ENCODE assay signal across 9 mouse cellular contexts in genomic region chr6:139577026-139577861, GRCm38 (mm10). TPM values are rescaled to one million over a fixed set of nuclear protein-coding genes. Genes with fewer than 3 reads are reported as not detected.
DNase-seq lines count a peak whose midpoint lies in the region; ATAC-seq and TF ChIP-seq lines count a peak whose summit lies in the region.
"Had no signal": no experiment of that assay in that cellular context is flagged by ENCODE, and none has a peak within 500 bp of the region (broad histone marks: within the 10 kb centered on the region; RNA-seq: fewer than 3 reads in every experiment).

No protein-coding gene starts in this region.

- no peak overlapping the region for H3K27ac ChIP-seq in testis, adult 2 months (ENCODE audit: control insufficient read depth, insufficient read depth, low read depth, low read length)
- H3K27ac ChIP-seq in liver, postnatal 0 days (ENCODE audit: low read depth), result no peak overlapping the region

- H3K4me2 ChIP-seq in liver, postnatal 0 days (ENCODE audit: low read depth, low read length), result peak overlapping the region; percentile 68

- no peaks in the 10 kb centered on the region for H3K27me3 ChIP-seq in testis, adult 2 months (ENCODE audit: control insufficient read depth, insufficient read depth, low read length)
- no peaks in the 10 kb centered on the region for H3K27me3 ChIP-seq in liver, postnatal 0 days (ENCODE audit: insufficient read depth, low read length)
- H3K27me3 ChIP-seq: CH12.LX had no signal

- H3K9ac ChIP-seq in liver, postnatal 0 days (replicated peaks), result no peak overlapping the region

- peak overlapping the region; percentile 70 for H3K4me3 ChIP-seq in testis, adult 2 months (ENCODE audit: control insufficient read depth, low read depth, low read length)
- H3K4me3 ChIP-seq in liver, postnatal 0 days (ENCODE audit: low read depth, low read length), result peak overlapping the region; percentile 32

- DNase-seq in frontal cortex, postnatal 36 days (ENCODE audit: low spot score in 2 of 2), result peak; percentile 6 to 16
- DNase-seq in frontal cortex, postnatal 14 days (ENCODE audit: low spot score in 2 of 2), result no peak
- no peak for DNase-seq in testis, postnatal 14 days (ENCODE audit: low spot score)
- no peak for DNase-seq in liver, postnatal 0 days
- DNase-seq in spleen, adult 18-20 months, result no peak
- DNase-seq in urinary bladder, postnatal 36 days (ENCODE audit: low spot score in 2 of 2), result no peak
- no peak for DNase-seq in layer of hippocampus, postnatal 10 days (ENCODE audit: low spot score in 2 of 2)

- H3K4me1 ChIP-seq in testis, adult 2 months (ENCODE audit: control insufficient read depth, insufficient read depth, low read length), result peaks cover 2% of the 10 kb centered on the region; the same call in 1 of the 2 replicates
- H3K4me1 ChIP-seq in liver, postnatal 0 days (ENCODE audit: insufficient read depth), result no peaks in the 10 kb centered on the region

- 38% methylated on average over 18 of the region's 18 CpGs for WGBS in liver, postnatal 0 days (ENCODE audit: insufficient replicate concordance)

- TF ChIP-seq CTCF in testis, adult 2 months (IDR thresholded peaks at IDR 0.05; ENCODE audit: control insufficient read depth, insufficient read depth, insufficient replicate concordance, low read depth, low read length), result no peak; the same call in 1 of the 2 replicates
- TF ChIP-seq CTCF in liver, postnatal 0 days (IDR thresholded peaks at IDR 0.05; ENCODE audit: low read depth), result peak; percentile 65

- no peak for TF ChIP-seq POLR2A in testis, adult 2 months (IDR thresholded peaks at IDR 0.05; ENCODE audit: control insufficient read depth, low read depth, low read length)

- no peaks in the 10 kb centered on the region for H3K36me3 ChIP-seq in testis, adult 2 months (ENCODE audit: control insufficient read depth, insufficient read depth, low read length)
- H3K36me3 ChIP-seq in liver, postnatal 0 days (replicated peaks; ENCODE audit: insufficient read depth, low read length), result no peaks in the 10 kb centered on the region

- no peak for TF ChIP-seq EP300 in liver, postnatal 0 days (IDR thresholded peaks at IDR 0.05; ENCODE audit: low read depth)

- peak; percentile 62 for ATAC-seq in liver, postnatal 0 days

- H3K9me3 ChIP-seq in liver, postnatal 0 days (ENCODE audit: low read length), result no peaks in the 10 kb centered on the region

RNA-seq across cellular contexts. Expression of gene Pik3c2g, which starts 9.8 kb away (rescaled TPM):
- polyA plus RNA-seq in testis, adult 2 months (2012; rRNA removed), result 0.28 and 0.35 TPM in 2 replicates
- polyA plus RNA-seq in liver, postnatal 0 days (2015; fragmentation: Nextera tagmentation; extraction: Ambion mirVana), result 5.6 and 5.8 TPM in 2 replicates
- total RNA-seq in layer of hippocampus, postnatal 10 days (2021), result under 1 TPM; 0.27 to 0.69 TPM
- total RNA-seq: CH12.LX had no signal

Comparison
In these comparisons a context has a peak if more than half of its experiments do, and no peak if none do; other contexts are left out.
1. DNase-seq: peak in frontal cortex, postnatal 36 days (2 of 2); none in frontal cortex, postnatal 14 days (0 of 2), testis, postnatal 14 days (single experiment), liver, postnatal 0 days (single experiment), spleen, adult 18-20 months (0 of 2), urinary bladder, postnatal 36 days (0 of 2) and layer of hippocampus, postnatal 10 days (0 of 2).